Mouse (Mus musculus) kidney, postnatal 0 days (tissue): ENCODE measurements around the gene Il12rb2. TPM values are rescaled to one million over a fixed set of nuclear protein-coding genes. Genes with fewer than 3 reads are reported as not detected.

Experiments used
- ATAC-seq: fragments of 200-750 bp; cut with Nextera tagmentation; replicated peaks from 2 replicates; pipeline ENCODE4 v1.8.0; 2017; ENCODE audit warnings: low read depth, moderate number of reproducible peaks, moderate TSS enrichment, moderate library complexity; ENCODE audit not compliant: low FRiP score
- DNase-seq: peaks from one replicate; pipeline ENCODE4 v3.0.0-alpha.2; 2016; ENCODE audit warnings: low spot score
- H3K27ac ChIP-seq: fragments of 300-500 bp; sonication (generic); 2 replicates; pipeline ENCODE4 v1.5.1; 2014; ENCODE audit warnings: mild to moderate bottlenecking
- H3K27me3 ChIP-seq: fragments of 300-500 bp; sonication (generic); 2 replicates; pipeline ENCODE4 v1.6.1; 2014; ENCODE audit warnings: low read length, mixed read lengths; ENCODE audit not compliant: insufficient read depth
- H3K36me3 ChIP-seq: fragments of 300-500 bp; sonication (generic); 2 replicates; pipeline ENCODE4 v1.6.1; 2014; ENCODE audit warnings: low read length, mixed read lengths; ENCODE audit not compliant: insufficient read depth
- H3K4me1 ChIP-seq: fragments of 300-500 bp; sonication (generic); replicated peaks from 2 replicates; pipeline ENCODE4 v1.6.1; 2014; ENCODE audit warnings: antibody characterized with exemption, low read length, mixed read lengths; ENCODE audit not compliant: insufficient read depth
- H3K4me2 ChIP-seq: fragments of 300-500 bp; sonication (generic); 2 replicates; pipeline ENCODE4 v1.6.1; 2014; ENCODE audit warnings: mild to moderate bottlenecking, low read length, moderate library complexity, mixed read lengths
- H3K4me3 ChIP-seq: fragments of 300-500 bp; sonication (generic); replicated peaks from 2 replicates; pipeline ENCODE4 v1.5.1; 2014; ENCODE audit warnings: low read depth, low read length
- H3K9ac ChIP-seq: fragments of 300-500 bp; sonication (generic); 2 replicates; pipeline ENCODE4 v1.6.1; 2014; ENCODE audit warnings: low read depth, low read length
- H3K9me3 ChIP-seq: fragments of 300-500 bp; sonication (generic); replicated peaks from 2 replicates; pipeline ENCODE4 v1.6.1; 2016; ENCODE audit warnings: low read length, inconsistent platforms, mixed read lengths
- CTCF ChIP-seq: IDR thresholded peaks from 2 replicates; pipeline ENCODE4 v1.5.1; 2016; ENCODE audit warnings: antibody characterized with exemption, low read depth, mild to moderate bottlenecking, moderate library complexity
- WGBS: fragments of 180-500 bp; shearing (Covaris S2); extraction: QIAGEN DNeasy Blood & Tissue Kit; methylation state at CpG from one replicate; pipeline ENCODE4 v1.1.7; 2014; 5-methylcytosine and 5-hydroxymethylcytosine counted together
- polyA plus RNA-seq: library from polyadenylated mRNA; unstranded; fragments of >200 nt; fragmentation: Nextera tagmentation; extraction: Ambion mirVana; gene quantifications from 2 replicates; pipeline ENCODE4 v1.2.1, GENCODE M21; 2015

Il12rb2 gene
- polyA plus RNA-seq, 1 experiment from 2014 or later, result not detected

GRCm38 (mm10) chr6:67365785-67366184 lies 10.2 kb downstream of the Il12rb2 start:
- Histone ChIP-seq H3K4me3 (no peak overlapping the region), H3K27ac (no peak overlapping the region), H3K36me3 (no peaks in the 10 kb centered on the region), H3K27me3 (no peaks in the 10 kb centered on the region), H3K9me3 (no peaks in the 10 kb centered on the region), H3K4me2 (no peak overlapping the region), H3K4me1 (no peaks in the 10 kb centered on the region), H3K9ac (no peak overlapping the region)
- ATAC-seq (no peak), DNase-seq (no peak)
- TF ChIP-seq CTCF, result no peak
- 89% methylated on average over 4 of the region's 4 CpGs for WGBS

DNA sequence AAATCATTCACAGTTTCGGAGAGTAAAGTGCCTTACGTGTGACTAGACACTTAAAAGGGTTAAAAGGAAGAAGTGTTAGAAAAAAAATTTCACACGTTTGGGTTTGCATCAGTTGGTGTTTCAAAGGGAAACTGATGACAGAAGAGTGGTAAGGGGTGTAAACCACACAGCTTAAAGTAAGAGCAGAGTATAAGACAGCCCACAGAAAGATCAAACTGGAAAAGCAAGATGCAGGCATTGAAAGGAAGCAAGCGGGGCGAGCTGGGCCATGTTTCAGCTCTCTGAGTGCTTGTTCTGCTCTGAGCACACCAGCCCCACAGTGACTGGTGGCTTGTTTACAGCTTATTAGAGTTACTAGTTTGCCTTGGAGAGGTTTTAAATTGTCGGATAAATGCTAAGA lies 27.9 kb downstream of the Il12rb2 start:
- ATAC-seq, result no peak
- no peak overlapping the region for H3K27ac ChIP-seq
- H3K9me3 ChIP-seq, result no peaks in the 10 kb centered on the region
- no peak for TF ChIP-seq CTCF
- no peaks in the 10 kb centered on the region for H3K27me3 ChIP-seq
- H3K9ac ChIP-seq, result no peak overlapping the region
- DNase-seq, result no peak
- no peaks in the 10 kb centered on the region for H3K36me3 ChIP-seq
- H3K4me1 ChIP-seq, result no peaks in the 10 kb centered on the region
- WGBS, result 44% methylated on average over 6 of the region's 6 CpGs
- no peak overlapping the region for H3K4me3 ChIP-seq
- H3K4me2 ChIP-seq, result no peak overlapping the region

DNA sequence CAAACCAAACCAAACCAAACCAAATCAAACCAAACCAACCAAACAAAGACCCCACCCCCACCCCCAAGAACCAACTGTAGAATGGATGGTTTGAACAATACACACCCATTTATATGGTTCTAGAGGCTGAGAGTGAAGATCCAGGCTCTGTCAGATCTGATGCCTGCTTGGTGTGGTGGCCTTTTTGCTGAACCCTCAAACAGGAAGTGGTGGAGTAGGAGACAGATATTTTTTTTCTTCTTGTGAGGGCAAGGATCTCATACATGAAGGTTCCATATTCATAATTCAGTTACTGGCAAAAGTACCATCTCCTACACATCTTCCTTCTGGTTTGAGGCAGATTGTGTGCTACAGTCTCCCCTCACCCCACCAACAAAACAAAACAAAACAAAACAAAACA lies 36.5 kb downstream of the Il12rb2 start:
- no peak overlapping the region for H3K4me3 ChIP-seq
- no peaks in the 10 kb centered on the region for H3K27me3 ChIP-seq
- no peak for DNase-seq
- ATAC-seq, result no peak
- no peak overlapping the region for H3K4me2 ChIP-seq
- TF ChIP-seq CTCF, result no peak
- H3K36me3 ChIP-seq, result no peaks in the 10 kb centered on the region
- no peak overlapping the region for H3K9ac ChIP-seq
- no peaks in the 10 kb centered on the region for H3K4me1 ChIP-seq
- no peak overlapping the region for H3K27ac ChIP-seq
- no peaks in the 10 kb centered on the region for H3K9me3 ChIP-seq

DNA sequence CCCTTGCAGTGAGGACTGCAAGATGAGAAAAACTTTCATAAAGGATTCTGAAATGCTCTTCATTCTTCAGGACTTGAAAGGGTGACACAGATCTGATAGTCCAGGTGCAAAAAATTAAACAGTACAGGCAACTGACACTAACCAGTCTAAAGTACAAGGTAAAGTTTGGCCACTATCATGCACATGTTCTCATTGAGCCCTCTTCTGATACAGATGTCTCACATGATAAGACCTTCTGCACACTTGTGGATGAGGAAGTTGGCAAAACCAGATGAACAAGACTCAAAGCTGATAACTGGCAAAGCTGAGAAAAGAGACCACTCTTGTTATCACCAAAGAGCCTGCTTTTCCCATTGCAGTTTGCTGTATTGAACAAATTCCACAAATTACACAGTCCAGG lies 38.0 kb downstream of the Il12rb2 start:
- TF ChIP-seq CTCF, result no peak
- Histone ChIP-seq H3K9me3 (no peaks in the 10 kb centered on the region), H3K36me3 (no peaks in the 10 kb centered on the region), H3K9ac (no peak overlapping the region), H3K27ac (no peak overlapping the region), H3K4me2 (no peak overlapping the region), H3K27me3 (no peaks in the 10 kb centered on the region), H3K4me3 (no peak overlapping the region), H3K4me1 (no peaks in the 10 kb centered on the region)
- DNase-seq (no peak), ATAC-seq (no peak)

DNA sequence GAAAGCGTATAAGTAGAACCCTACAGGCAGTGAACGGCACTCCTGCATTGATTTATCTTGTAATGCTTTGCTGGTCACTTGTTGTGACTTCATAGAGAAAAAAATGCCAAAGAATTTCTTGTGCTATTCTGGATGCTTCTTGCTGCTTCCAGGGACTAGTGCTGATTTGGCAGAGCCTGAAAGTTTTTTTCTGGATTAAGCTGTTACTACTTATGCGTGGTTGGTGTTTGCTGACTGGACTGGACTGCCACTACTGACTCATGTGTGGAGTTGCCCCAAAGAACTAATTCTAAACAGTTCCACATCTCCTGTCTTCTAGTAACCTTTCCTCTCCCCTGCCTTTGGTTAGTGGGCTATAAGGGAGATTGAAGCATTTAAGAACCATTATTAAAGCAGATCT lies 52.2 kb downstream of the Il12rb2 start:
- TF ChIP-seq CTCF, result no peak
- Histone ChIP-seq H3K27me3 (no peaks in the 10 kb centered on the region), H3K9me3 (no peaks in the 10 kb centered on the region), H3K9ac (no peak overlapping the region), H3K4me2 (no peak overlapping the region), H3K4me1 (no peaks in the 10 kb centered on the region), H3K27ac (no peak overlapping the region), H3K4me3 (no peak overlapping the region), H3K36me3 (no peaks in the 10 kb centered on the region)
- 71% methylated on average over 3 of the region's 3 CpGs for WGBS
- ATAC-seq, result no peak
- no peak for DNase-seq

GRCm38 (mm10) chr6:67318451-67318850 lies 57.5 kb downstream of the Il12rb2 start:
- peak; percentile 77 for DNase-seq
- Histone ChIP-seq H3K9me3 (no peaks in the 10 kb centered on the region), H3K4me1 (no peaks in the 10 kb centered on the region), H3K4me3 (no peak overlapping the region), H3K27me3 (no peaks in the 10 kb centered on the region), H3K4me2 (no peak overlapping the region), H3K27ac (no peak overlapping the region), H3K36me3 (no peaks in the 10 kb centered on the region), H3K9ac (no peak overlapping the region)
- WGBS, result 28% methylated on average over 10 of the region's 10 CpGs
- TF ChIP-seq CTCF, result peak; percentile 76
- ATAC-seq, result peak; percentile 63; the same call in 1 of the 2 replicates

GRCm38 (mm10) chr6:67317827-67318338 lies 58.1 kb downstream of the Il12rb2 start:
- Histone ChIP-seq H3K4me1 (no peaks in the 10 kb centered on the region), H3K36me3 (no peaks in the 10 kb centered on the region), H3K27me3 (no peaks in the 10 kb centered on the region), H3K9me3 (no peaks in the 10 kb centered on the region), H3K9ac (no peak overlapping the region), H3K4me2 (no peak overlapping the region), H3K4me3 (no peak overlapping the region), H3K27ac (no peak overlapping the region)
- DNase-seq (no peak), ATAC-seq (no peak)
- 78% methylated on average over 8 of the region's 8 CpGs for WGBS
- no peak for TF ChIP-seq CTCF
